Mouse (Mus musculus): ENCODE measurements around the gene Sapcd2. TPM values are rescaled to one million over a fixed set of nuclear protein-coding genes. Genes with fewer than 3 reads are reported as not detected.
A peak's percentile ranks its signal among the peaks of the same experiment; 100 is the strongest.
"Not testable (repeated sequence)": the region's sequence is repeated elsewhere in the genome, so short reads cannot be mapped to it uniquely, and the experiment has no call there.

Gene Sapcd2
- polyA plus RNA-seq, 1 experiment: 0.20 TPM

- no peaks in the 10 kb centered on the region for H3K27me3 ChIP-seq (replicated peaks; ENCODE audit: control insufficient read depth, insufficient read depth, low read length)
- H3K27ac ChIP-seq (ENCODE audit: insufficient read depth, low read depth, low read length): no peak overlapping the region
- DNase-seq: peak; percentile 87
- peak; percentile 82 for TF ChIP-seq CTCF (conservative IDR thresholded peaks at IDR 0.05; ENCODE audit: insufficient read depth, insufficient read length, low read depth, low read length)
- no peak for TF ChIP-seq POLR2A (IDR thresholded peaks at IDR 0.05; ENCODE audit: low read depth, low read length)
- H3K4me3 ChIP-seq (ENCODE audit: insufficient read depth, low read depth, low read length): peak overlapping the region; percentile 67
- no peaks in the 10 kb centered on the region for H3K4me1 ChIP-seq (ENCODE audit: control insufficient read depth, insufficient read depth, low read length)
- H3K36me3 ChIP-seq (ENCODE audit: control insufficient read depth, insufficient read depth, low read length): no peaks in the 10 kb centered on the region
- whole genome bisulfite sequencing: 1% methylated on average over 13 of the region's 13 CpGs
Measured at GRCm38 (mm10) chr2:25402377-25402971, 30.4 kb downstream of the Sapcd2 start.

DNA sequence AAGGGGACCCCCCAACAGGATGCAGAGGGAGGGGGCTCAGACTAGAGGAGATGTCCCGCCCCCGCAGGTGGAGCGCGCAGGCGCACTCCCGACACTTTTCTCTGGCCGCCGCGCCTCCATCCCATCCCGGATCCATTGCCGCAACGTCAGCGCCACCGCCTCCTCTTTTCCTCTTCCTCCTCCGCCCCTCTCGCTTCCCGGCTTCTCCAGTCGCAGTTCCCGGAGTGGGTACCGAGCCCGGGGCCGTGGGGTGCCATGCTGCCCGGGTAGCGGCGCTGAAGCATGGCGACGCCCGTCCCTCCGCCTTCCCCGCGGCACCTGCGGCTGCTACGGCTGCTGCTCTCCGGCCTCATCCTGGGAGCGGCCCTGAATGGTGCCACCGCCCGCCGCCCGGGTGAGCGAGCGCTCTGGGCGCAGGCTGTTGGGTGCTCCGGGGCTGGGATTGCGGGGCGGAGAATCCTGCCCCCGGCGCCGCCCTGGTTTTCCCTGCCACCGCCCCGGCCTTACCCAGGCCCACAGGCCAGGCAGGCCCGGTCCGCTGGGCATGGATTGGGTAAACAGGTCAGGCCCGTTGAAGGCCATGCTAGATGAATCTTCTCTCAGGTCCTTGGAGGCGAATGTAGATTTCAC, 31.0 kb downstream of the Sapcd2 start:
- H3K4me3 ChIP-seq (ENCODE audit: insufficient read depth, low read depth, low read length): peak overlapping the region; percentile 67
- 1% methylated on average over 54 of the region's 54 CpGs for WGBS
- H3K4me1 ChIP-seq (ENCODE audit: control insufficient read depth, insufficient read depth, low read length): no peaks in the 10 kb centered on the region
- no peak overlapping the region for H3K27ac ChIP-seq (ENCODE audit: insufficient read depth, low read depth, low read length)
- H3K27me3 ChIP-seq (replicated peaks; ENCODE audit: control insufficient read depth, insufficient read depth, low read length): no peaks in the 10 kb centered on the region
- DNase-seq: peak; percentile 82
- H3K36me3 ChIP-seq (ENCODE audit: control insufficient read depth, insufficient read depth, low read length): no peaks in the 10 kb centered on the region
- TF ChIP-seq POLR2A (IDR thresholded peaks at IDR 0.05; ENCODE audit: low read depth, low read length) (no peak), CTCF (conservative IDR thresholded peaks at IDR 0.05; ENCODE audit: insufficient read depth, insufficient read length, low read depth, low read length) (no peak)

DNA sequence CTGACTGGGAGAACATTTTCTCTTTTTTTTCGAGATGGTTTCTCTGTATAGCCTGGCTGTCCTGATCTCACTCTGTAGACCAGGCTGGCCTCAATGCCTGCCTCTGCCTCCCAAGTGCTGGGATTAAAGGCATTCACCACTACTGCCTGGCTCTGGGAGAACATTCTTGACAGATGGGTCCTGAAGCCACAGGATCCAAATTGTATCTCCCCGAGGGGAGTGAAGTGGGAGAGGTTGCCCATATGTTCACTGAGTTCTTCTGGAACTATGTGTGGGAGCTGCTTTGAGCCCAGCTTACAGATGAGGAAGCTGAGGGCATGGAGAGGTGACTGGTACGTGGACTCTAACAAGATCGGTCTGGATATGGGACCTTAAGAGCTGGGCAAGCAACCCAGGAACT, 31.9 kb downstream of the Sapcd2 start:
- Histone ChIP-seq H3K36me3 (ENCODE audit: control insufficient read depth, insufficient read depth, low read length) (no peaks in the 10 kb centered on the region), H3K4me3 (ENCODE audit: insufficient read depth, low read depth, low read length) (no peak overlapping the region; the same call in 1 of the 2 replicates), H3K27ac (ENCODE audit: insufficient read depth, low read depth, low read length) (no peak overlapping the region), H3K4me1 (ENCODE audit: control insufficient read depth, insufficient read depth, low read length) (no peaks in the 10 kb centered on the region), H3K27me3 (replicated peaks; ENCODE audit: control insufficient read depth, insufficient read depth, low read length) (no peaks in the 10 kb centered on the region)
- no peak for TF ChIP-seq CTCF (conservative IDR thresholded peaks at IDR 0.05; ENCODE audit: insufficient read depth, insufficient read length, low read depth, low read length)
- no peak for TF ChIP-seq POLR2A (IDR thresholded peaks at IDR 0.05; ENCODE audit: low read depth, low read length)
- WGBS: 80% methylated on average over 4 of the region's 4 CpGs
- DNase-seq: no peak

- H3K27me3 ChIP-seq (replicated peaks; ENCODE audit: control insufficient read depth, insufficient read depth, low read length): no peaks in the 10 kb centered on the region
Measured at GRCm38 (mm10) chr2:25408908-25409307, 36.8 kb downstream of the Sapcd2 start.

DNA sequence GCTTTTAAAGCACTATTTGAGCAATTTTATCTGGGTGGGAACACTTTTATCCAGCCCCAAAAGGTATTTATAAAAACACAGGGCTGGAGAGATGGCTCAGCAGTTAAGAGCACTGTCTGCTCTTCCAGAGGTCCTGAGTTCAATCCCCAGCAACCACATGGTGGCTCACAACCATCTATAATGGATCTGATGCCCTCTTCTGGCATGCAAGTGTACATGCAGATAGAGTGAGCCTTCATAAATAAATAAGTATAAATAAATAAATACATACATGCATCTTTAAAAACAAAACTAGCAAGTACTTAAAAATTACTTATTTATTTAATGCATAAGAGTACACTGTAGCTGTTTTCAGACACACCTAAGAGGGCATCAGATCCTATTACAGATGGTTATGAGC, 41.3 kb downstream of the Sapcd2 start:
- H3K27ac ChIP-seq (ENCODE audit: insufficient read depth, low read depth, low read length); H3K4me3 ChIP-seq (ENCODE audit: insufficient read depth, low read depth, low read length); H3K27me3 ChIP-seq (replicated peaks; ENCODE audit: control insufficient read depth, insufficient read depth, low read length); DNase-seq; H3K36me3 ChIP-seq (ENCODE audit: control insufficient read depth, insufficient read depth, low read length); H3K4me1 ChIP-seq (ENCODE audit: control insufficient read depth, insufficient read depth, low read length): not testable (repeated sequence)
- TF ChIP-seq CTCF (conservative IDR thresholded peaks at IDR 0.05; ENCODE audit: insufficient read depth, insufficient read length, low read depth, low read length): peak; percentile 15; the same call in 1 of the 2 replicates

More at GRCm38 (mm10) chr2:25408908-25409307, 36.8 kb downstream of the Sapcd2 start:
- Histone ChIP-seq H3K4me3 (ENCODE audit: insufficient read depth, low read depth, low read length) (no peak overlapping the region), H3K36me3 (ENCODE audit: control insufficient read depth, insufficient read depth, low read length) (no peaks in the 10 kb centered on the region), H3K4me1 (ENCODE audit: control insufficient read depth, insufficient read depth, low read length) (no peaks in the 10 kb centered on the region), H3K27ac (ENCODE audit: insufficient read depth, low read depth, low read length) (no peak overlapping the region)
- TF ChIP-seq CTCF (conservative IDR thresholded peaks at IDR 0.05; ENCODE audit: insufficient read depth, insufficient read length, low read depth, low read length) (no peak), POLR2A (IDR thresholded peaks at IDR 0.05; ENCODE audit: low read depth, low read length) (no peak)
- no peak for DNase-seq
- 89% methylated on average over 10 of the region's 10 CpGs for WGBS

GRCm38 (mm10) chr2:25417426-25417825, 45.3 kb downstream of the Sapcd2 start:
- TF ChIP-seq POLR2A (IDR thresholded peaks at IDR 0.05; ENCODE audit: low read depth, low read length) (no peak), CTCF (conservative IDR thresholded peaks at IDR 0.05; ENCODE audit: insufficient read depth, insufficient read length, low read depth, low read length) (no peak)
- H3K27me3 ChIP-seq (replicated peaks; ENCODE audit: control insufficient read depth, insufficient read depth, low read length): no peaks in the 10 kb centered on the region
- no peaks in the 10 kb centered on the region for H3K36me3 ChIP-seq (ENCODE audit: control insufficient read depth, insufficient read depth, low read length)
- no peak for DNase-seq
- no peaks in the 10 kb centered on the region for H3K4me1 ChIP-seq (ENCODE audit: control insufficient read depth, insufficient read depth, low read length)
- no peak overlapping the region for H3K4me3 ChIP-seq (ENCODE audit: insufficient read depth, low read depth, low read length)
- WGBS: 45% methylated on average over 3 of the region's 3 CpGs
- no peak overlapping the region for H3K27ac ChIP-seq (ENCODE audit: insufficient read depth, low read depth, low read length)

GRCm38 (mm10) chr2:25421896-25422295, 49.8 kb downstream of the Sapcd2 start:
- WGBS: 25% methylated on average over 3 of the region's 3 CpGs

More at GRCm38 (mm10) chr2:25421896-25422295, 49.8 kb downstream of the Sapcd2 start:
- H3K27me3 ChIP-seq (replicated peaks; ENCODE audit: control insufficient read depth, insufficient read depth, low read length): no peaks in the 10 kb centered on the region
- peak; percentile 62 for TF ChIP-seq CTCF (conservative IDR thresholded peaks at IDR 0.05; ENCODE audit: insufficient read depth, insufficient read length, low read depth, low read length)
- no peak for TF ChIP-seq POLR2A (IDR thresholded peaks at IDR 0.05; ENCODE audit: low read depth, low read length)
- no peak overlapping the region for H3K27ac ChIP-seq (ENCODE audit: insufficient read depth, low read depth, low read length)
- no peaks in the 10 kb centered on the region for H3K4me1 ChIP-seq (ENCODE audit: control insufficient read depth, insufficient read depth, low read length)
- no peak overlapping the region for H3K4me3 ChIP-seq (ENCODE audit: insufficient read depth, low read depth, low read length)
- peak; percentile 56 for DNase-seq
- no peaks in the 10 kb centered on the region for H3K36me3 ChIP-seq (ENCODE audit: control insufficient read depth, insufficient read depth, low read length)

Data from kidney, adult 2 months (tissue).